Mouse (Mus musculus): Measurements from ENCODE around the gene Cdk7. TPM values are rescaled to one million over a fixed set of nuclear protein-coding genes. Genes with fewer than 3 reads are reported as not detected.
A peak's percentile ranks its signal among the peaks of the same experiment; 100 is the strongest.
"Not testable (repeated sequence)": the region's sequence is repeated elsewhere in the genome, so short reads cannot be mapped to it uniquely, and the experiment has no call there.

Cdk7 gene
- total RNA-seq (2021), result 10 to 100 TPM; 14.3 to 17.0 TPM
- long read RNA-seq, experiment 1, transcript Cdk7-201 (12 exons, 1,988 nt), result major isoform, 13 of 14 reads
- long read RNA-seq, experiment 1, partial matches to known transcripts, result 0 of 14 reads
- long read RNA-seq, experiment 1, other reads (novel, unspliced or antisense), result 1 of 14 reads
- long read RNA-seq, experiment 2, partial matches to known transcripts, result 0 of 7 reads
- long read RNA-seq, experiment 2, other reads (novel, unspliced or antisense), result 3 of 7 reads

GRCm38 (mm10) chr13:100730861-100731176, at the start of gene Cdk7:
Cdk7 (minus strand) TSS chr13:100730939.
- intact Hi-C loops (cut with DNase I; ENCODE audit: low total_unique reads), result no loop called here

GRCm38 (mm10) chr13:100777491-100777890, 46.8 kb upstream of the Cdk7 start:
- DNase-seq, result no peak
- intact Hi-C loops (cut with DNase I; ENCODE audit: low total_unique reads), result no loop called here

More at GRCm38 (mm10) chr13:100730861-100731176, at the start of gene Cdk7:
- DNase-seq, result peak; percentile 94

- intact Hi-C loops (cut with DNase I; ENCODE audit: low total_unique reads), result no loop called here
- DNase-seq, result no peak
These were observed 46.0 kb upstream of the Cdk7 start for GRCm38 (mm10) chr13:100776710-100777109.

GRCm38 (mm10) chr13:100776056-100776419, 45.3 kb upstream of the Cdk7 start:
- intact Hi-C loops (cut with DNase I; ENCODE audit: low total_unique reads), result no loop called here
- DNase-seq, result no peak

- intact Hi-C loops (cut with DNase I; ENCODE audit: low total_unique reads), result no loop called here
- DNase-seq, result peak; percentile 82
These were observed 44.7 kb upstream of the Cdk7 start, which contains the start of gene Cenph for GRCm38 (mm10) chr13:100775252-100776055. Cenph (minus strand) TSS chr13:100775899.

GRCm38 (mm10) chr13:100774704-100775103, 44.0 kb upstream of the Cdk7 start:
- DNase-seq, result no peak
- intact Hi-C loops (cut with DNase I; ENCODE audit: low total_unique reads), result no loop called here

GRCm38 (mm10) chr13:100755329-100755728, 24.6 kb upstream of the Cdk7 start:
- intact Hi-C loops (cut with DNase I; ENCODE audit: low total_unique reads), result no loop called here
- DNase-seq, result no peak

- intact Hi-C loops (cut with DNase I; ENCODE audit: low total_unique reads), result no loop called here
- DNase-seq, result no peak
These were observed 23.4 kb upstream of the Cdk7 start for GRCm38 (mm10) chr13:100754186-100754585.

- DNase-seq, result no peak
- intact Hi-C loops (cut with DNase I; ENCODE audit: low total_unique reads), result no loop called here
These were observed 22.3 kb upstream of the Cdk7 start for GRCm38 (mm10) chr13:100753011-100753410.

GRCm38 (mm10) chr13:100752529-100752928, 21.8 kb upstream of the Cdk7 start:
- no peak for DNase-seq
- intact Hi-C loops (cut with DNase I; ENCODE audit: low total_unique reads), result no loop called here

- intact Hi-C loops (cut with DNase I; ENCODE audit: low total_unique reads), result no loop called here
- no peak for DNase-seq
These were observed 20.7 kb upstream of the Cdk7 start for GRCm38 (mm10) chr13:100751402-100751801.

- DNase-seq, result no peak
- intact Hi-C loops (cut with DNase I; ENCODE audit: low total_unique reads), result no loop called here
These were observed 20.1 kb upstream of the Cdk7 start for GRCm38 (mm10) chr13:100750799-100751198.

GRCm38 (mm10) chr13:100748638-100749037, 17.9 kb upstream of the Cdk7 start:
- intact Hi-C loops (cut with DNase I; ENCODE audit: low total_unique reads), result no loop called here
- DNase-seq, result no peak

GRCm38 (mm10) chr13:100746090-100746489, 15.4 kb upstream of the Cdk7 start:
- DNase-seq, result no peak
- intact Hi-C loops (cut with DNase I; ENCODE audit: low total_unique reads), result no loop called here

GRCm38 (mm10) chr13:100744036-100744744, 13.5 kb upstream of the Cdk7 start, which contains the start of gene Mrps36:
Mrps36 (minus strand) TSS chr13:100744659.
- peak; percentile 93 for DNase-seq
- intact Hi-C loops (cut with DNase I; ENCODE audit: low total_unique reads), result no loop called here

GRCm38 (mm10) chr13:100743346-100744035, 12.8 kb upstream of the Cdk7 start:
- intact Hi-C loops (cut with DNase I; ENCODE audit: low total_unique reads), result no loop called here
- no peak for DNase-seq

GRCm38 (mm10) chr13:100742831-100743230, 12.1 kb upstream of the Cdk7 start:
- no peak for DNase-seq
- intact Hi-C loops (cut with DNase I; ENCODE audit: low total_unique reads), result no loop called here

- intact Hi-C loops (cut with DNase I; ENCODE audit: low total_unique reads), result no loop called here
- DNase-seq, result no peak
These were observed 2.0 kb upstream of the Cdk7 start for GRCm38 (mm10) chr13:100732756-100733155.

GRCm38 (mm10) chr13:100731462-100732046, 815 bp upstream of the Cdk7 start:
- DNase-seq; intact Hi-C loops (cut with DNase I; ENCODE audit: low total_unique reads): not testable (repeated sequence)

Measured in gastrocnemius, postnatal 14 days (tissue).